Mouse (Mus musculus): ENCODE data around the gene Rab33b. TPM values are rescaled to one million over a fixed set of nuclear protein-coding genes. Genes with fewer than 3 reads are reported as not detected.
A peak's percentile ranks its signal among the peaks of the same experiment; 100 is the strongest.

The Rab33b gene
- polyA plus RNA-seq, 1 experiment from 2014 or later, result 19.4 TPM

GRCm38 (mm10) chr3:51490088-51490753, 6.5 kb downstream of the Rab33b start:
- Histone ChIP-seq H3K4me1 (peaks cover 13% of the 10 kb centered on the region), H3K4me2 (replicated peaks) (no peak overlapping the region), H3K9ac (no peak overlapping the region), H3K4me3 (no peak overlapping the region), H3K9me3 (no peaks in the 10 kb centered on the region), H3K27ac (no peak overlapping the region), H3K36me3 (peaks cover 17% of the 10 kb centered on the region), H3K27me3 (replicated peaks) (no peaks in the 10 kb centered on the region)
- ATAC-seq (ENCODE audit: low FRiP score, low read depth), result no peak
- 76% methylated on average over 7 of the region's 7 CpGs for WGBS

DNA sequence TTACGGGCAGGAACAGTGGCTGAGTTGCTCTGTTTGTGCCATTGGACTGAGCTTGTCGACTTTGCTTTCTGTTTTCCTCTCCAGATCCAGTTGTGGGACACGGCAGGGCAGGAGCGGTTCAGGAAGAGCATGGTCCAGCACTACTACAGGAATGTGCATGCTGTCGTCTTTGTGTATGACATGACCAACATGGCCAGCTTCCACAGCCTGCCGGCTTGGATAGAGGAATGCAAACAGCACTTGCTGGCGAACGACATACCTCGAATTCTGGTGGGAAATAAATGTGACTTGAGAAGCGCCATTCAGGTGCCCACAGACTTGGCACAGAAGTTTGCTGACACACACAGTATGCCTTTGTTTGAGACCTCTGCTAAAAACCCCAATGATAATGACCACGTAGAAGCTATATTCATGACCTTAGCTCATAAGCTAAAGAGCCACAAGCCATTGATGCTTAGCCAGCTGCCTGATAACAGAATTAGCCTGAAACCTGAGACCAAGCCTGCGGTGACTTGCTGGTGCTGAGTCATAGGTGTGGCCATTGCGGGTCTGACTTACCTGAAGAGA, 9.6 kb downstream of the Rab33b start:
- Histone ChIP-seq H3K36me3 (peaks cover 15% of the 10 kb centered on the region), H3K27ac (no peak overlapping the region), H3K9me3 (no peaks in the 10 kb centered on the region), H3K4me3 (no peak overlapping the region), H3K4me1 (no peaks in the 10 kb centered on the region), H3K4me2 (replicated peaks) (no peak overlapping the region), H3K9ac (no peak overlapping the region), H3K27me3 (replicated peaks) (no peaks in the 10 kb centered on the region)
- no peak for ATAC-seq (ENCODE audit: low FRiP score, low read depth)
- 89% methylated on average over 13 of the region's 13 CpGs for WGBS

DNA sequence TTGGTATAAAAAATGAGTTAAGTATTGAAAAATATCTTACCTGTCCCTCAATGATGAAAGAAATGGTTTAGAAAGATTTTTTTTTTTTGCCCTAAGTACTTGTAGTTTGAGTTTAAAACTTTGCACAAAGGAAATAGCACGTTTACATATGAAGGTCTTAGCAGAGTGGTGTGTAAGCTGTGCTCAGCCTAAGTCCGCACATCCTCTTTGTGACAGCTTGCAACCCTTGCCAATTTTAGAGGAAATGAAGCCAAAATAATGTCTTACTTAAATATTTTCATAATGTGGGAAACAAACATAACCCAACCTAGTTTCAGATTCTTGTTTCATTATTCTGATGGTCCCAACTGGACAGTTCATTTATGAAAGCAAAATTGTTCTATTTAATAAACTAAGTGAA, 10.7 kb downstream of the Rab33b start:
- WGBS, result 94% methylated on average over 2 of the region's 2 CpGs
- no peak for ATAC-seq (ENCODE audit: low FRiP score, low read depth)
- Histone ChIP-seq H3K4me1 (no peaks in the 10 kb centered on the region), H3K27me3 (replicated peaks) (no peaks in the 10 kb centered on the region), H3K27ac (no peak overlapping the region), H3K9me3 (no peaks in the 10 kb centered on the region), H3K4me2 (replicated peaks) (no peak overlapping the region), H3K4me3 (no peak overlapping the region), H3K9ac (no peak overlapping the region), H3K36me3 (peaks cover 14% of the 10 kb centered on the region)

GRCm38 (mm10) chr3:51495646-51496045, 11.9 kb downstream of the Rab33b start:
- Histone ChIP-seq H3K27ac (no peak overlapping the region), H3K4me1 (no peaks in the 10 kb centered on the region), H3K27me3 (replicated peaks) (no peaks in the 10 kb centered on the region), H3K9ac (no peak overlapping the region), H3K4me3 (no peak overlapping the region), H3K4me2 (replicated peaks) (no peak overlapping the region), H3K36me3 (peaks cover 14% of the 10 kb centered on the region), H3K9me3 (no peaks in the 10 kb centered on the region)
- ATAC-seq (ENCODE audit: low FRiP score, low read depth), result no peak
- WGBS, result 94% methylated on average over 9 of the region's 9 CpGs

DNA sequence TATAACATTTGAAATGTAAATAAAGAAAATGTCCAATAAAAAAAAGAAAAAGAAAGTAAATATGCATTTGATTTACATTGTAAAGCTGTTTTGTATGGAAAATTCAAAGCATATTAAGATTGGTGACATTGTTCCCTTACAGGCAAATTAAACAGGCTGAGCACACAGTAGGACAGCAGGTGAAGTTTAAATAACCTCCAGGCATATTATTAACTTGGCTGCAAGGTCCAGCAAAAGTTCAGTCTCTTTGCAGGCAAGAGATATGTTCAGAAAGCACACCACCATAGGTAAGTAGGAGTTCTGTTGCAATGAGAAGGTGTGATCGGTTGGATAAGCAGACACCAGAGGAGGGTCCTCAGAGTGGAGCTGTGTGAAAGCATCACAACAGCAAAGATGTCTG, 14.3 kb downstream of the Rab33b start:
- Histone ChIP-seq H3K4me2 (replicated peaks) (no peak overlapping the region), H3K9me3 (no peaks in the 10 kb centered on the region), H3K4me3 (no peak overlapping the region), H3K4me1 (no peaks in the 10 kb centered on the region), H3K36me3 (peaks cover 14% of the 10 kb centered on the region), H3K27ac (no peak overlapping the region), H3K9ac (no peak overlapping the region), H3K27me3 (replicated peaks) (no peaks in the 10 kb centered on the region)
- WGBS, result 90% methylated on average over 1 of the region's 1 CpGs
- no peak for ATAC-seq (ENCODE audit: low FRiP score, low read depth)

DNA sequence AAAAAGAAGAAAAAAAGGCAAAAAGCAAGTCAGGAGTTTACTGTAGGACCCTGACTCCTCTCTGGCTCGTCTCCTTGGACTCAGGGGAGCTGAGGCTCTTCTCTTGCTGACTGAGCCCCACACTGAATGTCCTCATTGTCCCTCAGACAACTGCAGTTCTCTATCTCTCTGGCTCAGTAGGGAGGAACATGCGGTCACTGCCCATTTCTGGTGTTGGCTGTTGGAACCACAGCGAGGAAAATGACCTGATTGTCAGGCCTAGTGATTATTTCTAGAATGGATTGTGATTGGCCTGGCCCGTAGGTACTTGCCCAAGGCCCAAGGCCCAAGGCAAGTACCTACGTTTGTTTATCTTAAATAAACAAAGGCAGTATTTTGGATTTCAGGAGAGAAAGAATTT, 14.9 kb downstream of the Rab33b start:
- no peaks in the 10 kb centered on the region for H3K9me3 ChIP-seq

GRCm38 (mm10) chr3:51499876-51500275, 16.2 kb downstream of the Rab33b start:
- 95% methylated on average over 4 of the region's 4 CpGs for WGBS
- no peak overlapping the region for H3K4me3 ChIP-seq
- no peaks in the 10 kb centered on the region for H3K27me3 ChIP-seq (replicated peaks)
- H3K4me2 ChIP-seq (replicated peaks), result no peak overlapping the region
- peaks cover 2% of the 10 kb centered on the region; the same call in 1 of the 2 replicates for H3K36me3 ChIP-seq
- H3K27ac ChIP-seq, result no peak overlapping the region
- no peak overlapping the region for H3K9ac ChIP-seq
- H3K9me3 ChIP-seq, result no peaks in the 10 kb centered on the region
- H3K4me1 ChIP-seq, result no peaks in the 10 kb centered on the region
- ATAC-seq (ENCODE audit: low FRiP score, low read depth), result no peak

More for the DNA sequence above, 14.9 kb downstream of the Rab33b start:
- Histone ChIP-seq H3K9ac (no peak overlapping the region), H3K4me1 (no peaks in the 10 kb centered on the region), H3K27ac (no peak overlapping the region), H3K36me3 (peaks cover 8% of the 10 kb centered on the region), H3K27me3 (replicated peaks) (no peaks in the 10 kb centered on the region), H3K4me2 (replicated peaks) (no peak overlapping the region), H3K4me3 (no peak overlapping the region)
- no peak for ATAC-seq (ENCODE audit: low FRiP score, low read depth)
- 82% methylated on average over 5 of the region's 5 CpGs for WGBS

GRCm38 (mm10) chr3:51504385-51504952, 20.7 kb downstream of the Rab33b start:
- H3K4me2 ChIP-seq (replicated peaks), result no peak overlapping the region
- H3K4me1 ChIP-seq, result no peaks in the 10 kb centered on the region
- no peak overlapping the region for H3K4me3 ChIP-seq
- no peaks in the 10 kb centered on the region for H3K36me3 ChIP-seq
- no peaks in the 10 kb centered on the region for H3K27me3 ChIP-seq (replicated peaks)
- H3K27ac ChIP-seq, result no peak overlapping the region
- peak; percentile 41; the same call in 1 of the 2 replicates for ATAC-seq (ENCODE audit: low FRiP score, low read depth)
- 54% methylated on average over 11 of the region's 11 CpGs for WGBS
- H3K9me3 ChIP-seq, result no peaks in the 10 kb centered on the region
- no peak overlapping the region for H3K9ac ChIP-seq

GRCm38 (mm10) chr3:51505465-51505864, 21.7 kb downstream of the Rab33b start:
- no peak overlapping the region for H3K4me2 ChIP-seq (replicated peaks)
- H3K36me3 ChIP-seq, result no peaks in the 10 kb centered on the region
- 0 out of 2 replicates have a peak, but pooled peaks have one; percentile 53 for ATAC-seq (ENCODE audit: low FRiP score, low read depth)
- WGBS, result 60% methylated on average over 19 of the region's 19 CpGs
- no peak overlapping the region for H3K9ac ChIP-seq
- no peaks in the 10 kb centered on the region for H3K9me3 ChIP-seq
- no peak overlapping the region for H3K4me3 ChIP-seq
- H3K27me3 ChIP-seq (replicated peaks), result no peaks in the 10 kb centered on the region
- H3K4me1 ChIP-seq, result no peaks in the 10 kb centered on the region
- H3K27ac ChIP-seq, result no peak overlapping the region

- no peaks in the 10 kb centered on the region for H3K27me3 ChIP-seq (replicated peaks)
- H3K27ac ChIP-seq, result no peak overlapping the region
- no peaks in the 10 kb centered on the region for H3K36me3 ChIP-seq
- no peaks in the 10 kb centered on the region for H3K4me1 ChIP-seq
- WGBS, result 28% methylated on average over 8 of the region's 8 CpGs
- H3K4me3 ChIP-seq, result no peak overlapping the region
- H3K4me2 ChIP-seq (replicated peaks), result no peak overlapping the region
- no peak for ATAC-seq (ENCODE audit: low FRiP score, low read depth)
- no peaks in the 10 kb centered on the region for H3K9me3 ChIP-seq
- H3K9ac ChIP-seq, result no peak overlapping the region
Measured at GRCm38 (mm10) chr3:51510903-51511302, 27.2 kb downstream of the Rab33b start.

- H3K4me1 ChIP-seq, result no peaks in the 10 kb centered on the region
- 95% methylated on average over 5 of the region's 5 CpGs for WGBS
Measured at GRCm38 (mm10) chr3:51511983-51512382, 28.3 kb downstream of the Rab33b start.

DNA sequence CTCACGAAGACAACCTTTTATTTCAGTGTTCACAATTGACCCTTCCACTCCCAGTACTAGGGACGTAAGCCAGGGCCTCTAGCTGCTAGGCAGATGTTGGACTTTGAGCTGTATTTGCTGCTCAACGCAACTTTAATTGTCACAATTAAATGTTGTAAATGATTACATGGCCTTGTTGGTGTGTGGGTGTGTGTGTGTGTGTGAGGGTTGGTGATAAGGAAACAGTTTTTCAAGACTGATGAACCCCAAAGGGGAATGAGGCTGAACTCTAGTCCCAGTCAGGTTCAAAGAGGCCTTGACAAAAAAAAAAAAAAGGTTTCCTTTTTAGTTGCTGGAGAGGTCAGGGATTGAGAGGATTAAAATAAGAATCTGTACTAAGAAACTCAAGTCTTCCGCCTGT, 33.7 kb downstream of the Rab33b start:
- H3K9me3 ChIP-seq, result no peaks in the 10 kb centered on the region
- no peak overlapping the region for H3K4me3 ChIP-seq
- no peak for ATAC-seq (ENCODE audit: low FRiP score, low read depth)
- peaks cover 35% of the 10 kb centered on the region for H3K36me3 ChIP-seq
- WGBS, result 86% methylated on average over 4 of the region's 4 CpGs
- no peak overlapping the region for H3K27ac ChIP-seq
- no peaks in the 10 kb centered on the region for H3K4me1 ChIP-seq
- no peaks in the 10 kb centered on the region for H3K27me3 ChIP-seq (replicated peaks)
- H3K4me2 ChIP-seq (replicated peaks), result no peak overlapping the region
- H3K9ac ChIP-seq, result no peak overlapping the region

More at GRCm38 (mm10) chr3:51511983-51512382, 28.3 kb downstream of the Rab33b start:
- Histone ChIP-seq H3K27ac (no peak overlapping the region), H3K4me3 (no peak overlapping the region), H3K36me3 (no peaks in the 10 kb centered on the region), H3K9me3 (no peaks in the 10 kb centered on the region), H3K9ac (no peak overlapping the region), H3K4me2 (replicated peaks) (no peak overlapping the region), H3K27me3 (replicated peaks) (no peaks in the 10 kb centered on the region)
- ATAC-seq (ENCODE audit: low FRiP score, low read depth), result no peak

All from neural tube, embryonic 12.5 days (tissue).